Mouse (Mus musculus) liver, postnatal 0 days (tissue): ENCODE measurements at regions not wholly inside any gene's neighbourhood (a gene's known extent, or its start where the extent isn't known, plus 50 kb on each side); places are given as distances from the start of the nearest gene placed in this dataset.

Source experiments
- ATAC-seq: fragments of 200-750 bp; cut with Nextera tagmentation; 2 replicates; pipeline ENCODE4 v1.8.0; 2017; ENCODE audit warnings: mild to moderate bottlenecking, moderate library complexity
- DNase-seq: peaks from one replicate; pipeline ENCODE4 v3.0.0-alpha.2; 2016
- H3K27ac ChIP-seq: fragments of 300-500 bp; sonication (generic); 2 replicates; pipeline ENCODE4 v1.5.1; 2014; ENCODE audit warnings: antibody characterized with exemption, moderate library complexity, mild to moderate bottlenecking, low read depth
- H3K27me3 ChIP-seq: fragments of 300-500 bp; sonication (generic); 2 replicates; pipeline ENCODE4 v1.6.1; 2014; ENCODE audit warnings: low read length, control low read depth, mixed read lengths; ENCODE audit not compliant: insufficient read depth
- H3K36me3 ChIP-seq: fragments of 300-500 bp; sonication (generic); replicated peaks from 2 replicates; pipeline ENCODE4 v1.6.1; 2014; ENCODE audit warnings: mild to moderate bottlenecking, control low read depth, low read length, moderate library complexity, mixed read lengths; ENCODE audit not compliant: insufficient read depth
- H3K4me1 ChIP-seq: fragments of 300-500 bp; sonication (generic); 2 replicates; pipeline ENCODE4 v1.6.1; 2014; ENCODE audit warnings: antibody characterized with exemption, mild to moderate bottlenecking, control low read depth; ENCODE audit not compliant: insufficient read depth
- H3K4me2 ChIP-seq: fragments of 300-500 bp; sonication (generic); 2 replicates; pipeline ENCODE4 v1.6.1; 2014; ENCODE audit warnings: low read depth, mild to moderate bottlenecking, low read length, moderate library complexity, mixed read lengths
- H3K4me3 ChIP-seq: fragments of 300-500 bp; sonication (generic); 2 replicates; pipeline ENCODE4 v1.5.1; 2014; ENCODE audit warnings: low read depth, low read length
- H3K9ac ChIP-seq: fragments of 300-500 bp; sonication (generic); replicated peaks from 2 replicates; pipeline ENCODE4 v1.6.1; 2014; ENCODE audit warnings: mild to moderate bottlenecking, moderate library complexity
- H3K9me3 ChIP-seq: fragments of 300-500 bp; sonication (generic); 2 replicates; pipeline ENCODE4 v1.6.1; 2016; ENCODE audit warnings: mild to moderate bottlenecking, control low read depth, low read length, mixed read lengths
- CTCF ChIP-seq: sonication (generic); IDR thresholded peaks from 2 replicates; pipeline ENCODE4 v1.5.1; 2016; ENCODE audit warnings: antibody characterized with exemption, low read depth
- EP300 ChIP-seq: IDR thresholded peaks from 2 replicates; pipeline ENCODE4 v1.6.1; 2016; ENCODE audit warnings: antibody characterized with exemption, low read depth, mild to moderate bottlenecking
- WGBS: fragments of 180-500 bp; shearing (Covaris S2); extraction: QIAGEN DNeasy Blood & Tissue Kit; methylation state at CpG from one replicate; pipeline ENCODE4 v1.1.7; 2014; ENCODE audit not compliant: insufficient replicate concordance; 5-methylcytosine and 5-hydroxymethylcytosine counted together

DNA sequence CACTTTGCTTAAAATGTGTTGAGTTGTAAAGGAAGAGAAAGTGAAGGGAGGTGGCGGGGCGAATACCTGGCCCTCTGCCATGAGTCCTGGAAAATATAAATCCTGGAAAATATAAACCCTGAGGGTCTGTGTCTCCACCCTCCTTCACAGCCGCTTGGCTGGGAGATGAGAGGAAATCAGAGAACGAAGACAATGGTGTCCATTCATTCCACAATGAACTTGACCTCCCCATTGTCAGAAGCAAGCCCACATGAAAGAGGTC lies 61.9 kb upstream of the Cdh4 start:
- ATAC-seq (no peak), DNase-seq (no peak)
- H3K4me2 ChIP-seq = no peak overlapping the region
- no peak overlapping the region for H3K4me3 ChIP-seq
- H3K9me3 ChIP-seq = no peaks in the 10 kb centered on the region
- H3K27me3 ChIP-seq = no peaks in the 10 kb centered on the region
- 49% methylated on average over 4 of the region's 4 CpGs for WGBS
- no peaks in the 10 kb centered on the region for H3K36me3 ChIP-seq
- no peak overlapping the region for H3K9ac ChIP-seq
- TF ChIP-seq CTCF (no peak), EP300 (no peak)
- no peak overlapping the region for H3K27ac ChIP-seq
- no peaks in the 10 kb centered on the region for H3K4me1 ChIP-seq

DNA sequence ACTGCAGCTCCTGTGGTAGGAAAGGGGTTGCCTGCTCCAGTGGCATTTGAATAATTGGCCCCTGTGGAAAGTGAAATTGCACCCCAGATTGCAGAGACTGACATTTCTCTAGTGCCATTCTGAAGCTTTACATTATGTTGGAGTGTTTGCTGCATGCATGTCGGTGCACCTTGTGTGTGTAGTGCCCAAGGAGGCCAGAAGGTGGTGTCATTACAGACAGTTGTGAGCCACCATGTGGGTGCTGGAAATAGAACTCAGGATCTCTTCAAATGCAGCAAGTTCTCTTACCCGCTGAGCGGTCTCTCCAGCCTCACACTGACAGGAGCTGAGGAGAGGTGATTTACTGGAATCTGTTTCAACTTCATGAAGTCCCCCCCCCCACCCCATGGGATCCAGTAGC lies 60.3 kb upstream of the Cdh4 start:
- TF ChIP-seq EP300 (no peak), CTCF (no peak)
- Histone ChIP-seq H3K9ac (no peak overlapping the region), H3K9me3 (no peaks in the 10 kb centered on the region), H3K36me3 (no peaks in the 10 kb centered on the region), H3K27ac (no peak overlapping the region), H3K4me3 (no peak overlapping the region), H3K4me2 (no peak overlapping the region), H3K4me1 (no peaks in the 10 kb centered on the region), H3K27me3 (no peaks in the 10 kb centered on the region)
- no peak for ATAC-seq
- DNase-seq = no peak
- WGBS = 83% methylated on average over 3 of the region's 3 CpGs

DNA sequence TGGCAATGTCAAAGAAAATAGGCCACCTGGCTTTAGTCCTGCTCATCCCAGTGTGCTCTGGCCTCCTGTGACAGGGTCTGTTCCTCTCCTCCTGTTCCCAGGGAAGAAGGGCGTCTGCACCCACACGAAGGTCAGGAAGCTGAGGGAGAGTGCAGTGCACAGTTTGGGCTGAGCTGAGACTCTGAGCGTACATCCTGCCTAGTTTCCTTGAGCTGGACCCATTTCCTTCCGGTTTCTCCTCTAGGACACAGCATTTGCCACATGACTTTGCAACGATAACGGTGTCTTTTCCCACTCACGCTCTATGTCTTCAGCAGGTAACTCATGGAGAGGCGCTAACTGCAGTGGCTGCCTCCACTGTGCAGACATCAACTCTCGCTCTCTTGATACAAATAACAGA lies 59.6 kb upstream of the Cdh4 start:
- Histone ChIP-seq H3K4me3 (no peak overlapping the region), H3K9me3 (no peaks in the 10 kb centered on the region), H3K9ac (no peak overlapping the region), H3K4me1 (no peaks in the 10 kb centered on the region), H3K4me2 (no peak overlapping the region), H3K27ac (peak overlapping the region; percentile 1; the same call in 1 of the 2 replicates), H3K27me3 (no peaks in the 10 kb centered on the region), H3K36me3 (no peaks in the 10 kb centered on the region)
- ATAC-seq = 0 out of 2 replicates have a peak, but pooled peaks have one; percentile 27
- 71% methylated on average over 9 of the region's 9 CpGs for WGBS
- no peak for DNase-seq
- TF ChIP-seq EP300 = no peak
- TF ChIP-seq CTCF = no peak

DNA sequence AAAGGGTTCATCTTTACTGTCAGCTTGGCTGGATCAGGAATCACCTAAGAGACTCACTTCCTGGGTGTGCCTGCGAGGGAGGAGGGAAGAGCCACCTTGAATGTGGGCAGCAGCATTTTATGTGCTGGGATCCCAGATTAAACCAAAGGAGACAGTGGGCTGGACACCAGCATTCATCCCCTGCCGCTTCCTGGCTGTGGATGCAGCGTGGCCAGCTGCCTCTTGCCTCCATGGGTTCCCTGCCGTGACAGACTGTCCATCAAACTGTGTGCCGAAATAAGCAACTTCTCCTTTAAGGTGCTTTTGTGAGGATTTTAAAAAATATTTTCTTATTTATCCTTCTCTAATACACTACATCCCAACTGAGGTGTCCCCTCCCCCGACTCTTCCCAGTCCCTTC lies 55.4 kb upstream of the Cdh4 start:
- H3K36me3 ChIP-seq = no peaks in the 10 kb centered on the region
- H3K27me3 ChIP-seq = no peaks in the 10 kb centered on the region
- no peaks in the 10 kb centered on the region for H3K4me1 ChIP-seq
- no peak for TF ChIP-seq EP300
- no peak for TF ChIP-seq CTCF
- H3K27ac ChIP-seq = no peak overlapping the region
- 64% methylated on average over 6 of the region's 6 CpGs for WGBS
- H3K4me3 ChIP-seq = no peak overlapping the region
- DNase-seq (no peak), ATAC-seq (no peak)
- no peak overlapping the region for H3K4me2 ChIP-seq
- no peak overlapping the region for H3K9ac ChIP-seq
- H3K9me3 ChIP-seq = no peaks in the 10 kb centered on the region

DNA sequence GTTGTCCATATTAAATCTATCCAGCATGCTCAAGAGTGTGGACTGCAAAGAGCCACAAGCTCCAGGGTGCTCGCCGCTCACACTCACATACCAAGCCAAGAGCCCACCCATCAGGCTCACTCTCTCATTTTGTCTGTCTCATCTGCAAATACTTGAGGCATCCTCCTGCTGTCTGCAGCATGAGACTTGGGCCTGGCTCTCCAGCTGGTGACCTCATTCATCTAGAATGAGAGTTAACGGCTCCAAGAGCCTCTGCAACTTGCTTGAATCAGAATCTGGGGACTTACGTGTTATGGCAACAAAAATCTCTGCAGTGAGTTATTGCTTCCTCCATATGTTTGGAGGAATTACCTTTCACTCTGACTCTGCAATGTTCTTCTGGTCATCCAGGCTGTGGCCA lies 51.7 kb upstream of the Cdh4 start:
- Histone ChIP-seq H3K27me3 (no peaks in the 10 kb centered on the region), H3K4me3 (no peak overlapping the region), H3K9me3 (no peaks in the 10 kb centered on the region), H3K9ac (no peak overlapping the region), H3K4me1 (no peaks in the 10 kb centered on the region), H3K27ac (no peak overlapping the region), H3K36me3 (no peaks in the 10 kb centered on the region), H3K4me2 (no peak overlapping the region)
- TF ChIP-seq EP300 (no peak), CTCF (no peak)
- ATAC-seq = no peak
- no peak for DNase-seq
- 65% methylated on average over 4 of the region's 4 CpGs for WGBS

DNA sequence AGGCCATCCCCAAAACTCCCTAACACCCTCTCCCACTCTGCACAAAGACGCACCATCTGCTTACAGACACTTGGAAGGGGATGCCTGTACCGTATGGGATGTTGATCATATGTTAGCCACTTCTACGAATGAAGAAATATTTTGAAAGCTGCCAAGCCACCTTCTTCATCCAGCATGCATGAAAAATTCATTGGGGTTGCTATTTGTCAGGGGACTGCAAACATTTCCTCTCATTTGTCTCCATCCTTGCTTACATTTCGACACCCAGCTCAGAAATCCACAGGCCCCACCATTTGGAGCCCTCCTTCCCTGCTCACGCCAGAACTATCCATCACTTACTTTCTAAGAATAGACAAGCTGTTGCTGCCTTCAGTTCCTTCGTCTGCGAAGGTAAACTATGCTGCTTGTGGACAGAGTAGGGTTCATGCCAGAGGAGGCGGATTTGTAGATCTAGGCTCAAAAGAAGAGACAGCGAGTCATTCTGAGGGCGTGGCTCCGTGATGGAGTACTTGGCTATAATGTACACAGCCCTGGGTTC lies 51.2 kb upstream of the Cdh4 start:
- Histone ChIP-seq H3K9ac (no peak overlapping the region), H3K9me3 (no peaks in the 10 kb centered on the region), H3K27ac (no peak overlapping the region), H3K4me2 (no peak overlapping the region), H3K36me3 (no peaks in the 10 kb centered on the region), H3K4me3 (no peak overlapping the region), H3K4me1 (no peaks in the 10 kb centered on the region), H3K27me3 (no peaks in the 10 kb centered on the region)
- no peak for DNase-seq
- ATAC-seq = no peak
- 59% methylated on average over 11 of the region's 11 CpGs for WGBS
- TF ChIP-seq EP300 (no peak), CTCF (no peak)
